Mouse (Mus musculus) spleen, adult 18-20 months (tissue): ENCODE measurements around the gene Sash1.

Experiments
- DNase-seq, 2 experiments: peaks; one replicate each; pipeline ENCODE4 v3.0.0; 2022; ENCODE audit warnings: mixed read lengths in 2 of 2

Gene Sash1

DNA sequence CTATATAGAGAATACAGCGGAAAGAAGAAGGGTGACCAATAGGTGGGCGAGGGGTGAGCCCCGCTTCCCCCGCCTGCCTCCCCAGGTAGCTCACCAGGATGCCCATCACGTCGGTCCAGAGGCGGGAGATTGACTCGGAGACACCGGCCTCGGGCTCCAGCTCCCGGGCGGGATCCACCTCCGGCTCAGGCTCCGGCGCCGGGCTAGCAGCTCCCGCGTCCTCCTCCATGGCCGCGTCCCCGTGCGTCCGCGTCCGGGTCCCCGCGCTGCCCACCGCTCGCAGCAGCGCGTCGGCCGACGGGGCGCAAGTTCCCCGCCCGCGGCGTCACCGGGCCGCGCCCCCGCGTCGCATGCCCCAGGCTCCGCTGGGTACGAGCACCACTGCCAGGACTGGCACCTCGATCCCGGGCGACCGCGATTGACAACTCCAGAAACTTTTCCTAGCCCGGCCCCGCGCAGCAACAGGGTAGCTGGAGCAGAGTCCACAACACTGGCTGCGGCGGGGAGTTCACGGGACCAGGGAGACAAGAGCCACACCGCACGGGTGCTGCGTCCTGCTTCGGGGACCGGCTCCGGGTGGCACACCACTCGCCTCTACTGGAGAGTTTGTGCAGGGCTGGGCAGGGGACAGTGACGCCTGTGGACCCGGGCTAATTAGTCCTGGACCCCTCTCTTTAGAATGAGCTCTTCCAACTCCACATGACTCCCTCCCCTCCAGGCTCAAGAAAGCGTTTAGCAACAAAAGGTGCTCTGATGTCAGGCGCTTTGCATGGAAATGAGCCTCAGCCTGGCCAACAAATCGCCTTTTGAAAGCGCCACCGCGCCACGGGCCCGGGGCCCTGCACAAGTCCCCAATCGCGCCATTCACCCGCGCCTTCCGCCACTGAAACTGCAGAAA lies at the start of gene Sash1:
Sash1 (minus strand) TSS at position 441 of the 898 bp plus-strand sequence.
- DNase-seq = peak; percentile 26 to 48

DNA sequence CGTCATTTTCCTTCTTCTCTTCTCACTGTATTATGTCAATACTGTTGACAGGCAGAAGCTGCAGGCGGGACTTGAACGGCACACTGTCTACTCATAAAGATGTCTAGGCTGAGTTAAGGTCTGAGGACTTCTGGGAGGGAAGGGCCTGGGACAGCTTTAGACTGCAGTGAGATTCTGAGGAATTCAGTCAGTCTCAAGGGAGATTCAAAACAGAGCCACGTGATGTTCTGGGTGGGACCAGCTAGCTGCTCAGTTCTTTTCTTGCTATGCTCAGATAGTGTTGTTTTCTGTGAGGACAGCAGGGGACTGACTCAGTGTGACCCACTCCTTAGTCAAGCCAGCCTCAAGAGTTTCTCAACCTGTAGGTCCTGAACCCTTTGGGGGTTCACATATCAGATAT lies 49.7 kb upstream of the Sash1 start:
- DNase-seq = no peak

DNA sequence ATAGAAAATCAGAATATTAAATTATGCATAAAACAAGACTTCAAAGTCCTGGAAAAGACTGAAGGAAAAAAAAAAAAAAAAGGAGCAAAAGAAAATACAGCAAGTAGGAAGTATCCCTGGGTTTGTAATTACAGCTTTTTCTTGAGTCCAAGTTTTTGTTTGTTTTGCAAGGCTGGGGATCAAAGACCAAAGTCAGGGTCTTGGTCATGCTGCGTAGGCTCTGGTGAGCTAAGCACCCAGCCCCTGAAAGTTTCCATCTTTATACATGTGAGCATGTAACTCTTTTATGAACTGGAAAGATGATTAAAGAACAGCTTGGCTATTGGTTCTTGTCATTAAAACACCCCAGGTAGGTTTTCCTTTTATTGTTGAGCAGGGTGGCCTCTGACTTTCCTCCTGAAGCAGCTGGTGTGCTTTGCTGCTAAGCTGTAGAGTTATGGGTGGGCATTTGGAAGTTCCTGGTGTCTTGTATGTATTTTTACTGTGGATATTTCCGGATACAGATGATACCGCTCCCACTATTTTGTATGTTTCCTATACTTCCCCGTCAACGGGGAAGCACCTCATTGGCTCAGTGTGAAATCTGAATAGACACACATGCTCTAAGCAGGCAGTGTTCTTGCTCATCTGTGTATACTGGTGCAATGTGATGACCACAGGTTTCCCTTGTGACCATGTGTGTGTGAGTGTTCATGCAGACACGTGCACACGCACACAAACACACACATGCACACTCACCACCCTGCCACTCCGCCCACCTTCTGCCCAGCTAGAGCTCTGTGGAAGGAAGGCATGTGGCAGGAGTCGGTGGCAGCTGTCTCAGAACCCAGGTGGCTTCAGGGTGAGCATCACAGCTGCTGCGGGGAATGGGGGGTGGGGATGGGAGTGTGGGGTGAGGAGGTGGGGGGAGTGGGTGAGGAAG lies 47.8 kb upstream of the Sash1 start:
- DNase-seq = no peak

DNA sequence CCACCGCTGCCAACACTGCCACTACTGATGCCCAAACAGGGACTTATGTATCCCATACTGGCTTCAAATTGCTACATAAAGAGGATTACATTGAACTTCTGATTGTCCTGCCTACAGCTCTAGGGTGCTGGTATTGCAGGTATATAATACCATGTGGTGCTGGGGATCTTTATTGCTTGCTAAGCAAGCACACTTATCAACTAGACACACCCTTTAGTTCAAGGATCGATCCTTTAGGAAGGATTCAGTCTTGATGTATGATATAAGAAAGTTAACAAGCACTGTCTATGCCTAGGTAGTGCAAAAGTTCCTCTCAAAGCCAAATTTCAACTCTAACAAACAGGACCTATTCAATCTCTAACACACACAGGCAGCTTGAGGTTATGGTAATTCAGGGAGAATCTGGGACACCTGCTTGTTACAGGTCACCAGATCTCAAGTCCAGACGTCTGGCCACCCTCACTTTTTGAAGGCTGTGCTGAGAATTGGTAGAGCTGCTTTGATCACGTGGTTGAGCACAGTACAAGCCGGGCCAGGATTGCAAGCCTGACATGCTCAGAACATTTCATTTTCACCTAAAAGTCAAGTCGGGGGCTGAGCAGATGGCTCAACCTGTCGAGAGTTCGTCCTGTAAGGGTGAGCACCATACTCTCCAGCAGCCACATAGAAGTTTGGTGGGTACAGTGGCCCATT lies 45.8 kb upstream of the Sash1 start:
- DNase-seq = no peak

DNA sequence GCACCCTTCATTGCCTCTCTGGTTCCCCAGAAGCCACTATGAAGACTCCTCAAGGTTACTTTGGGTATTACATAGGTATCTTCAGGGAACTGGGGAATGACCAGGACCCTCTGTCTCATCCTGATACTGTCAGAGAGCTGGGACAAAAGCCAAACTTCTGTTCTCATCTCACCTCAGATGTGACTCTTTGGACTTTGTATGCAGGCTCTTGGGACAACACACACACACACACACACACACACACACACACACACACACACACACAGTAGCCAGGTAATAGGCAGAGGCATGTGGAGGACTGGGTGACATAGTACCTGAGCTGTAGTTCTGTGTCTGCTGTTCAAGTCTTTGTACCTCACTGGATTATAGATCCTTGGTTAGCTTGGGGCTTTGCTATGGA lies 44.8 kb upstream of the Sash1 start:
- DNase-seq = no peak

DNA sequence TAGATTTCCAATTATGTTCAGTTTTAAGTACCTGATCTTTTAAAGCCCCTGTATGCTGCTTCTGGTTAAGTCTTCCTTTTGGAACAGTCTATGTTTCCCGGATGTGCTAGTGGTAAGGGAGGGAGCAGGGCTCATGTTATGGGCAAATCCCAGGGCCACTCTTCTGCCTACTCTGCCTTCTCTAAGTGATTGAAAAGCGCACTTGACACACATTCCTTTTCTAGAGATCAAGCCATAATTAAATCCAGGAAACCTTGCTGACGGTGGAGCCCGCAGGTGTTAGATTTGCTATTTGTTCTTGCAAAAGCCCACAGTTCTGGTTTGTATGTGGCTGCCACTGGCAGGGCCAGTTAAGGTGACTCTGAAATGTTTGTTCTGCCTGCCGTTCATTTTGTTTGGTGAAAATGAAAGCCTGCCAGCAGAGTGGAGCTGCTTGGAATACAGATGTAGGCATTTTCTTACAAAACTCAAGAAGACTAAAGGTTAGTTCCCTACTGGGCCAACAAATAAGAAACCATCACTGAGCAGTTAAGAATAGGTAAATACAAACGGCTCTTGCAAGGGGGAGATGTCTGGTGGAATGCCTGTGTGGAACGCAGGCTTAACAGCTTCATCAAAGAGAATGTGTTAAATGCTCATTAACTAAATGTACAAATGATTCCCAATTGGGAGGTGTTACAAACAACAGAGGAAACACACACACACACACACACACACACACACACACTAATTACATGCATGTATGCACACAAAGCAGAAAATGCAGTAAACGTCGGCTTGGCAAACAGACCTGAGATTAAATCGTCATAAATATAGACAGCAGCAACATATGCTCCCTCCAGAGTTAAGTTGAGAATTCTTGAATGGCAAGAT lies 43.1 kb upstream of the Sash1 start:
- no peak for DNase-seq

DNA sequence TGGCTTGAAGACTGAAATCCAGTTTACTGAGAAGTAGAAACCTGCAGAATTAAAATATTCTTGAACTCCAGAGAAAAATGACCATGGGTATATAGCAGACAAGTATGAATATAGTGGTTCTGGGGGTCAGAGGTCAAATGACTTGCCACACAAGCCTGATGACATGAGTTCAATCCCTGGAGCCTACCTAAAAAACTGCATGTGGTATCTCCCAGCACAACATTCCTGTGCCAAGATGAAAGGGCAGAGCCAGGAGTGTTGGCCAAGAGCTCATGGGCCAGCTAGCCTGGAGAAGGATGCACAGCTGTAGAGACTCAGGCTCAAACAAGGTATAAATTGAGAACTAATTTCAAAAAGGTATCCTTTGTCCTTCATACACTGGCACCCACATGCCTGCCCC lies 42.4 kb upstream of the Sash1 start:
- no peak for DNase-seq

DNA sequence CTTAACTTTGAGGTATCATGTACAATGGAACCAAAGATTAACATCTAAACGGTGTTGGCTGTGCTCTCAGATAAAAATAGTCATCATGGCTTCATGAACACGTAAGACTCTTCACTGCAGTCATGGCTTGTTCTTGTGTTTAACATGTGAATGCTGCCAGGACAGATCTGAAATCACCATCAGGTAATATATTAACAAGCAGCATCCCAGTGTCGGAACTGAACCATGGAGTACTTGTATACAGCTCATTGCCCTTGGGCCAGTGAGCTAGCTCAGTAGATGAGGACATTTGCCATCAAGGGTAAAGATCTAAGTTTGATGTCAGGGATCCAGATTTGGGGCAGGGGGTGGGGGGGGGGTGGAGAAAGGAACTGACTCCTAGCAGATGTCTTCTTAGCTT lies 41.0 kb upstream of the Sash1 start:
- DNase-seq = no peak

DNA sequence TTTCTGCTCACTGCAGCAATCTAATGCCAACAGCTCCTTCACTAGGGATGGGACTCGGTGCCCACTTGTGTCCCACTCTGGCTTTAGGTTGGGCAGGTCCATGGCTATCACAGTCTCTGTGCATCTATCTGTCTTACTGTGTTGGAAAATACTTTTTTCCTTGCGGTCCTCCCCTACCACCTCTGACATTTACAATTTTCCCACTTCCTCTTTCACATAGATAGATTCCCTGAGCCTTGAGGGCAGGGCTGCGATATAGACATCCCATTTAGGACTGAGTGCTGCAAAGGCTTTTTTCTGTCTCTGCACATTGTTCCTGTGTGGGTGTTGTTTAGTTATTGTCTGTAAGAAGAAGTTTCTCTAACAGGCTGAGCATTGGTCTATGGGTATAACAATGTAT lies 40.4 kb upstream of the Sash1 start:
- no peak for DNase-seq

DNA sequence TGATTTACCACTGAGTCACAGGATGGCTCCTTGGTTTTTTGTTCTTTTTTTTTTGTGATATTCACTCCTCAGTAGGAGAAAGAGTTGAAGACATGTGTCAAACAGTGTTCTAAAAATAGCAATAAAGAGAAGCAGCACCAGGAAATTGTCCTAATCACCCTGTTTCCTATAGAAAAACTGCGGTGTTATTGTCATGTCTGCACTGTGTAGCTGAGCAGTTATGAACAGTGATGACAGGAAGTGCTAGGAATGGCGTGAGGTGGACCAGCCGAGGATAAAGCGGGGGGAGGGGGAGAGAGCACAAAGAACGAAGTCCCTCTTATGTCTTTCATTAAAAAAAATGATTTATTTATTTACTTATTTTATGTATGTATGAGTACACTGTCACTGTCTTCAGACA lies 39.4 kb upstream of the Sash1 start:
- no peak for DNase-seq

DNA sequence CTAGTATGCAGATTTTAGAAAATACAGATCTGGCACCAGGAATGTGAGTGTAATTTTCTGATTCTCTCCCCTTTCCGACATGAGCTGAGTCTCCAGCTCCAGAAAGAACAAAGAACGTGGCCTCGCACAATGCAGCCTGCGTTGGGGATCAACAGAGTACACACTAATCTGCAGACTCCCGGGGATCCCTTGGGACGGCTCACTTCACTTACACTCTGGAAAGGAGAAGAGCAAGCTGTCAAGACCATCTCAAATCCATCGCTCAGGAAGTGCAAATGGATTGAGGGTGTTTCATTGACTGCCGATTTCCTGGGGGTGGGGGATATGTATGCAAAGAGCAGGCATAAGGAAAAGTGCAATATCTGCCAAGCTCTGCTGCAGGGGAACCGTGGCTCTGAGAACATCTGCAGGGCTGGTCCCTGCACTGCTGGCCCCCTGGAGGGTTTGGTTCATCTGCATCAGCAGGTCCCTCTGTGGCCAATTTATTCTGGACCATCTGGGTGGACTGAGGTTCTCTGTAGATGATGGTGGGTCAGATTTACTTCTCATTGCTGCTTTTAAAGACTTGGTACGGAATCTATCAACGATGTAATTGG lies 35.3 kb upstream of the Sash1 start:
- no peak for DNase-seq

DNA sequence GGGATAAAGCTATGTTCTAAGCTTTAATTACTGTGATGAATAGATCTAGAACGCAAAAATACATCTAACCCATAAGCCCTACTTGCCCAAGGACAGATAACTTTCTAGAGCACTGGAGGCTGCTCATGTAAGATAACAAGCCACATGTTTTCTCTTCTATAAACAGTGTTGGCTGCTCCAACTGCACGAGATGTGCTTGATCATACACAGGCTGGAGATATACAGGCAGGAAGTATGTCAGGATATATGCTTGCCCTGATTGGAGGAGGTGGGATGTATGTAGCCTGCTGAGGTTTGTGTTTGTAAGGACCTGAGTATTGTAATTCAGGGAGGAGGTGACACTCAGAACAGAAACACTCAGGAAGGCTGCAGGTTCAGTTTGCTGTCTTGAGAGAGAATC lies 31.9 kb upstream of the Sash1 start:
- DNase-seq = no peak

DNA sequence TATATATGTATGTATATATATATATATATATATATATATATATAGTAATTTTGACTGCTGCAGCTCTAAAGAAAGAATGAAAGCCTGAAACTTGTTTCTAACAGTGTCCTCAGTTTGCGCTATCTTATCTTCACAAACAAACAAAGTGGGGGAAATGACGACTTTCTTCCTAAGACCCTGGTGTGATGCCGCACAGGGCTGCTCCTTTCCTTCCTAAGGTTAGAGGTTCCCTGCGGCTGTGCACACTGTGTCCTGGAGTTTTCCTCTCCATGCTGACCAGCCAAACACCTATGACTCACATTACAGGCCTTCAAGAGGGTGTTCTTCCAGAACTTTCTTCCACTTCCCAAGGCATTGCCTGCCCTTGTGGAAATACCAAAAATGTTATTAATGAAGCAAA lies 31.5 kb upstream of the Sash1 start:
- DNase-seq = no peak

DNA sequence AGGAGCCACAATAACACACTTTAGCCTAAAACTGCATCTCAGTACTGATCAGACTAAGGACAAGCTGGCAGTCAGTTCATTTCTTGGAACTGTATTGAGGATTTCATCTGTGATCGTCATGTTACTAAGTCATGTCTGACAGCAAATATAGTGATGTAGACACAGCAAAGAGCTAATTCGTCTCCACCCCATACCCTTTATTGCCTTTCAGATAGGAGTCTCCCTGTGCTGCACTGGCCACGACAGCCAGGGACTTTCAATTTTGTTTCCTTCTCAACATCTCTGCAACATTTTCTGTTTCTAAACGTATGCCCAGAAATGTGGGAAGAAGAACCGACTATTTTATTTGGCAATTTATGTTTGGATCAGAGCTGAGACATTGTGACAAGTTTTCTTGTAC lies 29.9 kb upstream of the Sash1 start:
- no peak for DNase-seq

DNA sequence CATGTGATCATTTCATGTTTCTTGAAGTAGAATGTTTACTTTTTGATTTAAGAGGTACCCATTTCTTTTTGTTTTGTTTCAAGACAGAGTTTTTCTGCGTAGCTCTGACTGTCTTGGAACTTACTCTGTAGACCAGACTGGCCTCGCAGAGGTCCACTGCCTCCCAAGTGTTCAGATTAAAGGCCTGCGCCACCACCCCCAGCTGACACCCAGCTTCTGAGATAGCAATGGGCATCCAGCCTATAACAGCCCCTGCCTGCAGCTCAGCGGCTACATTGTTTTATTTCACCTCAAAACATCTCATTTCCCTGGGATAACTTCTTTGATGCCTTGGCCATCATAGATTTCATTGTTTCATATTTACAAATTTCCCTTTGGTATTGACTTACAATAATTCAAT lies 28.0 kb upstream of the Sash1 start:
- DNase-seq = no peak

DNA sequence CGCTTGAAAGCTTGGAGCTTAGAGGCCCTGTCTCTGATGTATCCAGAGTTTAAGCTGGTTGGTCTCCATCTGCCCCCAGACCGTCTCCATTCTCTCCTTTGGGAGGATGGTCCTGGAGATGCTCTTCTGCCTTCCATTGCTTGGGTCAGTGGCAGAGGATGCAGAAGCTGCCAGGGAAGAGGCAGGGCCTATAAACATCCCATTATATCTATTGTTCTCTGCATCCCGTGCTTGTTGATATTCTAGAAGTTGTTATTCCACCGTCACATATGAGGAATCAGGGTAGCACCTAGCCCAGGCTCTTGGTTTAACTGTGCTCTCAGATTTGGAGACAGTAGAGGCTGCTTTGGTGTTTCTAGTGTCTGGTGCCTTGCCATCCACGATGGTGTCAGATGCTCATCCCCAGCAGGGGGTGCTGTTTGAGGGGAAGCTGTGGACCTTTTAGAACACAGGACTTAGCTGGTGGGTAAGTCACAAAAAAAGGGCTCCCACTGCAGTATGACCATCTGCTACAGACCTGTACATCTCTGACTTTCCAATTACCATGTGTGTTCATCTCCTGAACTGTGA lies 26.9 kb upstream of the Sash1 start:
- DNase-seq = peak; percentile 10 to 54

DNA sequence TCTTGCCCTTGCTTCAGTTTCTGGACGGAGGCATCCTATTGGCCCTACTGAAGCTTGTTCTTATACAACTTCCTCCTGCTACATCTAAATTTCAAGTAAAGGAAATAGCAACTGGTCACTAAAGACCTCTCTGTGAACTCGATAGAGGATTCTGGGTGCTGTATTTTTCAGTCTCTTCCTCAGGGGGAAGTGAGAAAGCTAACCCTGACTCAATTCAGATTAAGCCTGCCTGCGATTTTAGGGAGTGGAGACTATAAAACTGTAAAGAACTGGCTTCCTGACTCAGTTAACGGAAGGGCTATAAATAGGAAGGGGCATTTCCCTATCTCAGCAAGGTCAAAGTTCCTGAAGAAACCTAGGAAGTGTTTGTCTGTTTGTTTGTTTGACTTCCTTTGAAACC lies 26.3 kb upstream of the Sash1 start:
- DNase-seq = no peak

DNA sequence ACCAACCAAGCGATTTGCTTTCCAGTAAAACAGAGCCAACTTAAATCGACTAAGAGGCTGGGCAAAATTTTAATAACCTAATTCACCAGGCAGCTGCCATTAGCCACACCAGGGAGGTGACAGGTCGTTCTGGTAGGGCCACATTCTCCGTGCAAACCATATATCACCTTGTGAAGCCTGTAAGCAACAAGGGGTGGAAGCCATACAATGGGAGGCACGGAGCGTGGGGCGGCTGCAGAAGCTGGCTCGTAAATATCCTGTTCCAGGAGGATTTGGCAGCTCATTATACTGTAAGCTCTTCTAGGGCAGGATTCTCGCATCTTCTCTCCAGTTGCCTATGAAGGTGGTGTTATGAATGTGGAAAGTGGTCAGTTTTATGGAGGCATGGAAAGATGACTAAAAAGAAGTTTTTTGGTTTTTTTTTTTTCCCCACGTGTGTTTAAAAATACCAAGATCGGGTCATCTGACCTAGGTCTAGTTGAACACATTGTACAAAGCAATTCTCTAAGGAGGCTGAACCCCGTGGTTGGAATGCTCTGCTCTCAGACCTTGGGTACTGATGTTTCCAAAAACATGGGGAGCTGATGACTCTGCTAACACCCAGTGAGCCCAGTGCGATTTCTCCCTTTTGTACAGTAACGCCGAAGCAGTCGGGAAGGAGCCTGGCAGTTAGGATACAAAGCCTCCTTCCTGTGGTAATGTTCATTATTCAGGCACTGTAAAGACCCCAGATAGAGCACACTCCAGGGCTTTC lies 24.5 kb upstream of the Sash1 start:
- DNase-seq = no peak

DNA sequence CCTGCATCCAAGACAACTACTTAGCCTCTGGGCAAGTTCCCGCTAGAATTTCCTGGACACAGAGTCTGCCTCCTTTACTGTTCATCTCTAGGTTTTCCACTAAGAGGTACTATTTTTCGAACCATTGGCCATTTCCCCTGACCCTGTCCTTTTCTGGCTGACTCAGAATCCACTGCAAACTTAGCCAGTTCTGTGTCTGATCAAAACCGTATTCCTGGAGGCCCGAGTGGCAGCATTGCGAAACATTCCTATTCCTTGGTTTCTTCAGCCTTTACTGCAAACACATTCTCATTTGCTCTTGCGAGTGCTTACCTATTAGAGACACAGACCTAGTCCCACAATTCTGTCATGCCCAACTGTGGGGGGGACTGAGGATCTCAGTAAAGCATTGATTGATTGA lies 17.2 kb upstream of the Sash1 start:
- no peak for DNase-seq

DNA sequence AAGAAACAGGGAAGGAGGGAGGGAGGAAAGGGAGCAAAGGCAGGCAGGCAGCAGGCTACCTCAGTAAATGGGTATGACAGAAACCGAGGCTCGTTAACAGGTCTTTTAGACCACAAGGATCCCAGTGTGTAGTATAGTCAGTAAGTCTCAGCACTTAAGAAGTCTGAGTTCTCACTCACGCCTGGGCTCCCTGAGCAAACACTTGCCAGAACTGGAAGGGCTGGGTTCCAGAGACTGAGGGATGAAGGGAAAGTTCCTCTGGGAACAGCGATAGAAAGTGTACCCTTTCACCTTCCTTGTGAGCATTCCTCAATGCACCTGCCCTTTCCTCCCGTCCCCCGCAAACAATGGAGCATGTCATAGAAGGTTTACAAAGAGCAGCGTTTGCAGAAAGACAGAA lies 16.5 kb upstream of the Sash1 start:
- DNase-seq = no peak
